Mouse (Mus musculus) neural tube, embryonic 11.5 days (tissue): Measurements from ENCODE around the gene Zer1. TPM values are rescaled to one million over a fixed set of nuclear protein-coding genes. Genes with fewer than 3 reads are reported as not detected.
"Not testable (repeated sequence)": the region's sequence is repeated elsewhere in the genome, so short reads cannot be mapped to it uniquely, and the experiment has no call there.

Experiments
- ATAC-seq: fragments of 200-750 bp; cut with Nextera tagmentation; 2 replicates; pipeline ENCODE4 v1.8.0; 2017; ENCODE audit warnings: moderate number of reproducible peaks, mild to moderate bottlenecking, moderate TSS enrichment, moderate library complexity; ENCODE audit not compliant: insufficient read depth, low FRiP score, low TSS enrichment
- DNase-seq: peaks from one replicate; pipeline ENCODE4 v3.0.0-alpha.2; 2015; ENCODE audit warnings: low spot score
- H3K27ac ChIP-seq: fragments of 300-500 bp; sonication (generic); 2 replicates; pipeline ENCODE4 v1.5.1; 2014; ENCODE audit warnings: low read depth, mild to moderate bottlenecking, low read length
- H3K27me3 ChIP-seq: fragments of 300-500 bp; sonication (generic); 2 replicates; pipeline ENCODE4 v1.6.1; 2014; ENCODE audit warnings: mild to moderate bottlenecking, low read length, mixed read lengths; ENCODE audit not compliant: control insufficient read depth, insufficient read depth
- H3K36me3 ChIP-seq: fragments of 300-500 bp; sonication (generic); 2 replicates; pipeline ENCODE4 v1.6.1; 2014; ENCODE audit warnings: mild to moderate bottlenecking, low read length, moderate library complexity, mixed read lengths; ENCODE audit not compliant: control insufficient read depth, insufficient read depth
- H3K4me1 ChIP-seq: fragments of 300-500 bp; sonication (generic); 2 replicates; pipeline ENCODE4 v1.6.1; 2014; ENCODE audit warnings: low read length, mixed read lengths; ENCODE audit not compliant: control insufficient read depth, insufficient read depth
- H3K4me2 ChIP-seq: fragments of 300-500 bp; sonication (generic); 2 replicates; pipeline ENCODE4 v1.6.1; 2014; ENCODE audit warnings: low read depth, mild to moderate bottlenecking, moderate library complexity
- H3K4me3 ChIP-seq: fragments of 300-500 bp; sonication (generic); 2 replicates; pipeline ENCODE4 v1.5.1; 2014; ENCODE audit warnings: low read depth, low read length
- H3K9ac ChIP-seq: fragments of 300-500 bp; sonication (generic); 2 replicates; pipeline ENCODE4 v1.6.1; 2014; ENCODE audit warnings: mild to moderate bottlenecking, low read length
- H3K9me3 ChIP-seq: fragments of 300-500 bp; sonication (generic); 2 replicates; pipeline ENCODE4 v1.6.1; 2016; ENCODE audit warnings: low read length; ENCODE audit not compliant: control insufficient read depth
- WGBS: fragments of 180-500 bp; shearing (Covaris S2); extraction: QIAGEN DNeasy Blood & Tissue Kit; methylation state at CpG from one replicate; pipeline ENCODE4 v1.1.7; 2014; 5-methylcytosine and 5-hydroxymethylcytosine counted together
- polyA plus RNA-seq: library from polyadenylated mRNA; unstranded; fragments of >200 nt; fragmentation: Nextera tagmentation; extraction: Ambion mirVana; gene quantifications from 2 replicates; pipeline ENCODE4 v1.2.1, GENCODE M21; 2014

Gene Zer1
- polyA plus RNA-seq, 1 experiment from 2014 or later = 5.4 TPM

- H3K36me3 ChIP-seq = peaks cover 4% of the 10 kb centered on the region; the same call in 1 of the 2 replicates
- H3K4me1 ChIP-seq = peaks cover 12% of the 10 kb centered on the region
- DNase-seq (no peak), ATAC-seq (0 out of 2 replicates have a peak, but pooled peaks have one; percentile 13)
- H3K4me2 ChIP-seq = peak overlapping the region; percentile 92
- WGBS = 29% methylated on average over 16 of the region's 16 CpGs
- peak overlapping the region; percentile 87; the same call in 1 of the 2 replicates for H3K9ac ChIP-seq
- no peaks in the 10 kb centered on the region for H3K9me3 ChIP-seq
- H3K4me3 ChIP-seq = peak overlapping the region; percentile 85
- H3K27ac ChIP-seq = no peak overlapping the region
- H3K27me3 ChIP-seq = no peaks in the 10 kb centered on the region
Measured at GRCm38 (mm10) chr2:30132801-30133612, 8.6 kb upstream of the Zer1 start.

- H3K9me3 ChIP-seq = not testable (repeated sequence)
Measured at GRCm38 (mm10) chr2:30131240-30131639, 6.9 kb upstream of the Zer1 start.

GRCm38 (mm10) chr2:30130156-30130555 is 5.8 kb upstream of the Zer1 start:
- Histone ChIP-seq H3K27me3 (no peaks in the 10 kb centered on the region), H3K4me2 (no peak overlapping the region), H3K9ac (no peak overlapping the region), H3K4me1 (peaks cover 10% of the 10 kb centered on the region), H3K36me3 (no peaks in the 10 kb centered on the region), H3K4me3 (no peak overlapping the region), H3K27ac (no peak overlapping the region), H3K9me3 (no peaks in the 10 kb centered on the region)
- 86% methylated on average over 4 of the region's 4 CpGs for WGBS
- no peak for ATAC-seq
- no peak for DNase-seq

More at GRCm38 (mm10) chr2:30131240-30131639, 6.9 kb upstream of the Zer1 start:
- WGBS = 64% methylated on average over 5 of the region's 5 CpGs
- ATAC-seq, H3K4me2 ChIP-seq, DNase-seq, H3K9ac ChIP-seq, H3K36me3 ChIP-seq, H3K4me3 ChIP-seq, H3K27me3 ChIP-seq, H3K27ac ChIP-seq: not testable (repeated sequence)
- H3K4me1 ChIP-seq = peaks cover 12% of the 10 kb centered on the region

GRCm38 (mm10) chr2:30128789-30129188 is 4.4 kb upstream of the Zer1 start:
- DNase-seq = peak; percentile 42
- H3K9me3 ChIP-seq = no peaks in the 10 kb centered on the region
- 30% methylated on average over 2 of the region's 2 CpGs for WGBS
- no peaks in the 10 kb centered on the region for H3K36me3 ChIP-seq
- peaks cover 2% of the 10 kb centered on the region for H3K4me1 ChIP-seq
- no peaks in the 10 kb centered on the region for H3K27me3 ChIP-seq
- H3K9ac ChIP-seq = no peak overlapping the region
- H3K4me2 ChIP-seq = no peak overlapping the region
- ATAC-seq = no peak
- H3K4me3 ChIP-seq = no peak overlapping the region
- no peak overlapping the region for H3K27ac ChIP-seq

- 2% methylated on average over 44 of the region's 44 CpGs for WGBS
- no peak for DNase-seq
- peak overlapping the region; percentile 62; the same call in 1 of the 2 replicates for H3K27ac ChIP-seq
Measured at GRCm38 (mm10) chr2:30123729-30124471, 485 bp downstream of the Zer1 start.

GRCm38 (mm10) chr2:30122766-30123165 is 1.6 kb downstream of the Zer1 start:
- H3K36me3 ChIP-seq = no peaks in the 10 kb centered on the region
- no peak overlapping the region for H3K27ac ChIP-seq
- H3K4me1 ChIP-seq = peaks cover 15% of the 10 kb centered on the region
- no peak overlapping the region for H3K4me3 ChIP-seq
- no peak for ATAC-seq
- DNase-seq = no peak
- H3K27me3 ChIP-seq = no peaks in the 10 kb centered on the region
- H3K4me2 ChIP-seq = no peak overlapping the region
- WGBS = 83% methylated on average over 5 of the region's 5 CpGs
- no peaks in the 10 kb centered on the region for H3K9me3 ChIP-seq
- H3K9ac ChIP-seq = no peak overlapping the region

More at GRCm38 (mm10) chr2:30123729-30124471, 485 bp downstream of the Zer1 start:
- Histone ChIP-seq H3K27me3 (no peaks in the 10 kb centered on the region), H3K9me3 (no peaks in the 10 kb centered on the region), H3K36me3 (no peaks in the 10 kb centered on the region), H3K4me3 (peak overlapping the region; percentile 83), H3K4me2 (peak overlapping the region; percentile 91), H3K9ac (peak overlapping the region; percentile 86), H3K4me1 (peaks cover 15% of the 10 kb centered on the region)
- peak; percentile 64 for ATAC-seq

GRCm38 (mm10) chr2:30120269-30120668 is 4.1 kb downstream of the Zer1 start:
- H3K4me2 ChIP-seq = no peak overlapping the region
- H3K4me1 ChIP-seq = peaks cover 15% of the 10 kb centered on the region
- ATAC-seq = no peak
- H3K9ac ChIP-seq = no peak overlapping the region
- DNase-seq = no peak
- no peak overlapping the region for H3K27ac ChIP-seq
- no peaks in the 10 kb centered on the region for H3K9me3 ChIP-seq
- WGBS = 87% methylated on average over 4 of the region's 4 CpGs
- no peaks in the 10 kb centered on the region for H3K36me3 ChIP-seq
- no peaks in the 10 kb centered on the region for H3K27me3 ChIP-seq
- no peak overlapping the region for H3K4me3 ChIP-seq

- Histone ChIP-seq H3K27me3 (no peaks in the 10 kb centered on the region), H3K4me1 (peaks cover 15% of the 10 kb centered on the region), H3K36me3 (no peaks in the 10 kb centered on the region), H3K27ac (no peak overlapping the region), H3K9ac (peak overlapping the region; percentile 39; the same call in 1 of the 2 replicates), H3K4me2 (no peak overlapping the region), H3K9me3 (no peaks in the 10 kb centered on the region), H3K4me3 (no peak overlapping the region)
- ATAC-seq (no peak), DNase-seq (no peak)
- 19% methylated on average over 6 of the region's 6 CpGs for WGBS
Measured at GRCm38 (mm10) chr2:30119641-30120051, 4.7 kb downstream of the Zer1 start.
